Mouse (Mus musculus) spleen, adult 2 months (tissue): ENCODE measurements around the gene Slc5a5.

Experiments
- CTCF ChIP-seq: fragments of 200-500 bp; IDR thresholded peaks from 2 replicates; pipeline ENCODE4 v1.5.1; 2011; ENCODE audit warnings: mild to moderate bottlenecking, inconsistent platforms; ENCODE audit not compliant: insufficient read depth, insufficient read length, insufficient replicate concordance; ENCODE audit errors: extremely low read depth
- POLR2A ChIP-seq: fragments of 200-500 bp; IDR thresholded peaks from 2 replicates; pipeline ENCODE4 v1.6.1; 2011; ENCODE audit warnings: low read depth, low read length, inconsistent platforms

DNA sequence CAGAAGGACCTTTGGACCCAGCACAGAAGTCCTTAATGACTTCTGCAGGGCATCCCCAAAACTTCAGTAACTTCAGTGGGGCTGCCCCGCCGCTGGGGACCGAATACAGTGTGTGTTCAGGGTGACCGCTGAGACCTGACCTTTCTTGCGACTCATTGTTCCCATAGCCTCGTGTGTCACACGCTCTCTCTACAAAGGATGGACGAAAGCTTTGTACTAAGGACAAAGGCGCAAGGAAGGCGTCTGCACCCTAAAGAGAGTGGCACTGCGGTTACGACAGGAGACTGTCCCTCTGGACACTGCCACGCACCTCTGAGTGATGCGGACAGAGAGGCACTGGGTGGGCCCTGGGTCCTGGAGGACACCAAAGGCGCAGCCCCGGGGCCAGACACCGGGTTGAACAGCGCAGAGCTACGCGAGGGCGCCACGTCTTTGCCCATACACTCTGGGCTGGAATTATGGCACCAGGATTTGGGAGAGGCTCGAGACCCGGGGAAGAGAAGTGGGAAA lies 27.8 kb downstream of the Slc5a5 start:
- TF ChIP-seq POLR2A (no peak), CTCF (no peak)
